Mouse (Mus musculus): Measurements from ENCODE around the gene Ppp4r1. TPM values are rescaled to one million over a fixed set of nuclear protein-coding genes. Genes with fewer than 3 reads are reported as not detected.

The Ppp4r1 gene
- polyA plus RNA-seq, 2 experiments, result 6.7 to 11.1 TPM

- peak; percentile 30 for TF ChIP-seq CTCF (IDR thresholded peaks at IDR 0.05; ENCODE audit: low read depth)
- TF ChIP-seq EP300 (IDR thresholded peaks at IDR 0.05; ENCODE audit: low read depth), result no peak
- DNase-seq (ENCODE audit: low read depth in 3 of 3, low spot score in 3 of 3), result no peak
- ATAC-seq (ENCODE audit: insufficient read depth), result no peak
- Histone ChIP-seq H3K27me3 (ENCODE audit: control insufficient read depth, insufficient read depth, low read length) (no peaks in the 10 kb centered on the region), H3K9ac (replicated peaks) (no peak overlapping the region), H3K36me3 (replicated peaks; ENCODE audit: control insufficient read depth, insufficient read depth, low read depth) (peaks cover 15% of the 10 kb centered on the region), H3K4me3 (ENCODE audit: insufficient read depth in 1 of 2, low read depth in 2 of 2, low read length in 2 of 2) (no peak overlapping the region), H3K4me2 (ENCODE audit: low read depth) (no peak overlapping the region), H3K4me1 (replicated peaks; ENCODE audit: control insufficient read depth in 2 of 2, insufficient read depth in 2 of 2, low read length in 1 of 2) (no peaks in the 10 kb centered on the region), H3K27ac (no peak overlapping the region), H3K9me3 (ENCODE audit: control insufficient read depth, low read length) (no peaks in the 10 kb centered on the region)
- 81% methylated on average over 6 of the region's 6 CpGs for WGBS (ENCODE audit: insufficient replicate concordance)
These were observed 69.4 kb downstream of the Ppp4r1 start for GRCm38 (mm10) chr17:65851749-65852148.

- Histone ChIP-seq H3K9ac (replicated peaks) (no peak overlapping the region), H3K9me3 (ENCODE audit: control insufficient read depth, low read length) (no peaks in the 10 kb centered on the region), H3K4me3 (ENCODE audit: insufficient read depth in 1 of 2, low read depth in 2 of 2, low read length in 2 of 2) (no peak overlapping the region), H3K4me1 (replicated peaks; ENCODE audit: control insufficient read depth in 2 of 2, insufficient read depth in 2 of 2, low read length in 1 of 2) (peaks cover 0 to 7% of the 10 kb centered on the region in 2 experiments; a peak in 3 of 4 replicates), H3K4me2 (ENCODE audit: low read depth) (no peak overlapping the region), H3K36me3 (replicated peaks; ENCODE audit: control insufficient read depth, insufficient read depth, low read depth) (peaks cover 15% of the 10 kb centered on the region), H3K27ac (no peak overlapping the region), H3K27me3 (ENCODE audit: control insufficient read depth, insufficient read depth, low read length) (no peaks in the 10 kb centered on the region)
- TF ChIP-seq EP300 (IDR thresholded peaks at IDR 0.05; ENCODE audit: low read depth) (no peak), CTCF (IDR thresholded peaks at IDR 0.05; ENCODE audit: low read depth) (no peak)
- DNase-seq (ENCODE audit: low read depth in 3 of 3, low spot score in 3 of 3) (no peak), ATAC-seq (ENCODE audit: insufficient read depth) (no peak)
- WGBS (ENCODE audit: insufficient replicate concordance), result 73% methylated on average over 6 of the region's 6 CpGs
These were observed 71.0 kb downstream of the Ppp4r1 start for GRCm38 (mm10) chr17:65853326-65853725.

- WGBS (ENCODE audit: insufficient replicate concordance), result 71% methylated on average over 4 of the region's 4 CpGs
- Histone ChIP-seq H3K36me3 (replicated peaks; ENCODE audit: control insufficient read depth, insufficient read depth, low read depth) (peaks cover 16% of the 10 kb centered on the region), H3K27ac (no peak overlapping the region), H3K4me2 (ENCODE audit: low read depth) (no peak overlapping the region), H3K9me3 (ENCODE audit: control insufficient read depth, low read length) (no peaks in the 10 kb centered on the region), H3K4me3 (ENCODE audit: insufficient read depth in 1 of 2, low read depth in 2 of 2, low read length in 2 of 2) (no peak overlapping the region), H3K4me1 (replicated peaks; ENCODE audit: control insufficient read depth in 2 of 2, insufficient read depth in 2 of 2, low read length in 1 of 2) (peaks cover 0 to 7% of the 10 kb centered on the region in 2 experiments; a peak in 3 of 4 replicates), H3K27me3 (ENCODE audit: control insufficient read depth, insufficient read depth, low read length) (no peaks in the 10 kb centered on the region), H3K9ac (replicated peaks) (no peak overlapping the region)
- ATAC-seq (ENCODE audit: insufficient read depth) (no peak), DNase-seq (ENCODE audit: low read depth in 3 of 3, low spot score in 3 of 3) (no peak)
- TF ChIP-seq CTCF (IDR thresholded peaks at IDR 0.05; ENCODE audit: low read depth) (no peak), EP300 (IDR thresholded peaks at IDR 0.05; ENCODE audit: low read depth) (no peak)
These were observed 71.6 kb downstream of the Ppp4r1 start for GRCm38 (mm10) chr17:65854006-65854405.

GRCm38 (mm10) chr17:65857617-65858016 lies 75.2 kb downstream of the Ppp4r1 start:
- ATAC-seq (ENCODE audit: insufficient read depth) (peak; percentile 52; the same call in 1 of the 2 replicates), DNase-seq (ENCODE audit: low read depth in 3 of 3, low spot score in 3 of 3) (no peak)
- Histone ChIP-seq H3K27ac (no peak overlapping the region), H3K4me3 (ENCODE audit: insufficient read depth in 1 of 2, low read depth in 2 of 2, low read length in 2 of 2) (no peak overlapping the region), H3K4me1 (replicated peaks; ENCODE audit: control insufficient read depth in 2 of 2, insufficient read depth in 2 of 2, low read length in 1 of 2) (peaks cover 0 to 7% of the 10 kb centered on the region in 2 experiments; a peak in 3 of 4 replicates), H3K9me3 (ENCODE audit: control insufficient read depth, low read length) (no peaks in the 10 kb centered on the region), H3K27me3 (ENCODE audit: control insufficient read depth, insufficient read depth, low read length) (no peaks in the 10 kb centered on the region), H3K4me2 (ENCODE audit: low read depth) (no peak overlapping the region), H3K9ac (replicated peaks) (no peak overlapping the region), H3K36me3 (replicated peaks; ENCODE audit: control insufficient read depth, insufficient read depth, low read depth) (peaks cover 11% of the 10 kb centered on the region)
- TF ChIP-seq CTCF (IDR thresholded peaks at IDR 0.05; ENCODE audit: low read depth) (no peak), EP300 (IDR thresholded peaks at IDR 0.05; ENCODE audit: low read depth) (peak; percentile 42; the same call in 1 of the 2 replicates)
- whole genome bisulfite sequencing (ENCODE audit: insufficient replicate concordance), result 11% methylated on average over 4 of the region's 4 CpGs

- ATAC-seq (ENCODE audit: insufficient read depth), result no peak
- 46% methylated on average over 4 of the region's 4 CpGs for WGBS (ENCODE audit: insufficient replicate concordance)
- no peaks in the 10 kb centered on the region for H3K9me3 ChIP-seq (ENCODE audit: control insufficient read depth, low read length)
- peaks cover 9% of the 10 kb centered on the region for H3K36me3 ChIP-seq (replicated peaks; ENCODE audit: control insufficient read depth, insufficient read depth, low read depth)
- no peak overlapping the region for H3K4me2 ChIP-seq (ENCODE audit: low read depth)
- TF ChIP-seq EP300 (IDR thresholded peaks at IDR 0.05; ENCODE audit: low read depth), result no peak
- TF ChIP-seq CTCF (IDR thresholded peaks at IDR 0.05; ENCODE audit: low read depth), result peak; percentile 67
- peak in 1 of 3 experiments; percentile 36 for DNase-seq (ENCODE audit: low read depth in 3 of 3, low spot score in 3 of 3)
- peaks cover 0 to 7% of the 10 kb centered on the region in 2 experiments; a peak in 3 of 4 replicates for H3K4me1 ChIP-seq (replicated peaks; ENCODE audit: control insufficient read depth in 2 of 2, insufficient read depth in 2 of 2, low read length in 1 of 2)
- no peaks in the 10 kb centered on the region for H3K27me3 ChIP-seq (ENCODE audit: control insufficient read depth, insufficient read depth, low read length)
- no peak overlapping the region for H3K9ac ChIP-seq (replicated peaks)
- no peak overlapping the region for H3K4me3 ChIP-seq (ENCODE audit: insufficient read depth in 1 of 2, low read depth in 2 of 2, low read length in 2 of 2)
- no peak overlapping the region for H3K27ac ChIP-seq
These were observed 80.2 kb downstream of the Ppp4r1 start for GRCm38 (mm10) chr17:65862579-65862978.
